Mouse (Mus musculus) stomach, postnatal 0 days (tissue): ENCODE data around the gene Cyp1a2.

ENCODE experiments used
- CTCF ChIP-seq: IDR thresholded peaks from 2 replicates; pipeline ENCODE4 v1.5.1; 2016; ENCODE audit warnings: antibody characterized with exemption, low read depth, mild to moderate bottlenecking, moderate library complexity
- EP300 ChIP-seq: optimal IDR thresholded peaks from 2 replicates; pipeline ENCODE3; 2016; ENCODE audit warnings: antibody characterized with exemption

DNA sequence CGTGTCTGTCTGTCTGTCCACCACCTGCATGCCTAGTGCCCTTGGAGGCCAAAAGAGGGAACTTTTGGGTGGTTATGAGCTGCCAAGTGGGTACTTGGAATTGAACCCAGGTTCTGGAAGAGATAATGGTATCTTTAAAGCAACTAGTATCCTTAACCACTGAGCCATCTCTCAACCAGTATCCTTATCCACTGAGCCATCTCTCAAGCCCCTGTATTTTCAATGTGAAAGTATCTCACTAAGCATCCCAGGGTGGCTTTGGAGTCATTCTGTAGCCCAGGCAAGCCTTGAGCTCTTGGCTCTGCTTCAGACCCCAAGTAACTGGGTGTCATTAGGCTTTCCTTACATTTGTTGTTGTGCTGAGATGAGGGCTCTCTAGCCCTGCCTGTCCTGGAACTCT is 28.5 kb downstream of the Cyp1a2 start:
- no peak for TF ChIP-seq CTCF
- TF ChIP-seq EP300: no peak
